Mouse (Mus musculus): ENCODE data around the gene Krt18. TPM values are rescaled to one million over a fixed set of nuclear protein-coding genes. Genes with fewer than 3 reads are reported as not detected.
"Not testable (repeated sequence)": the region's sequence is repeated elsewhere in the genome, so short reads cannot be mapped to it uniquely, and the experiment has no call there.

Gene Krt18
- 33.1 and 213 TPM in 2 replicates for polyA plus RNA-seq (2015; fragmentation: Nextera tagmentation; extraction: Ambion mirVana)

GRCm38 (mm10) chr15:102028040-102028439 is at the start of gene Krt18:
Krt18 (plus strand) TSS chr15:102028180.
- 1% methylated on average over 28 of the region's 28 CpGs for WGBS
- Histone ChIP-seq H3K9me3 (replicated peaks) (no peaks in the 10 kb centered on the region), H3K36me3 (no peaks in the 10 kb centered on the region; the same call in 1 of the 2 replicates), H3K27ac (peak within 1 kb of the TSS; percentile 43; the same call in 1 of the 2 replicates), H3K4me1 (replicated peaks) (peaks cover 34% of the 10 kb centered on the region), H3K4me2 (peak within 1 kb of the TSS; percentile 70), H3K4me3 (peak within 1 kb of the TSS; percentile 49), H3K9ac (peak within 1 kb of the TSS; percentile 54), H3K27me3 (peaks cover 9% of the 10 kb centered on the region; the same call in 1 of the 2 replicates)
- no peak; the same call in 1 of the 2 replicates for ATAC-seq (replicated peaks; ENCODE audit: insufficient number of reproducible peaks, insufficient read depth, low FRiP score, low read depth)

- Histone ChIP-seq H3K27me3 (no peaks in the 10 kb centered on the region), H3K27ac (no peak overlapping the region), H3K4me1 (replicated peaks) (peaks cover 25% of the 10 kb centered on the region), H3K9me3 (replicated peaks) (no peaks in the 10 kb centered on the region), H3K4me2 (no peak overlapping the region), H3K9ac (no peak overlapping the region), H3K4me3 (no peak overlapping the region), H3K36me3 (no peaks in the 10 kb centered on the region)
- ATAC-seq (replicated peaks; ENCODE audit: insufficient number of reproducible peaks, insufficient read depth, low FRiP score, low read depth) = no peak
- WGBS = 45% methylated on average over 6 of the region's 6 CpGs
Observed at GRCm38 (mm10) chr15:101980849-101981248, 47.1 kb upstream of the Krt18 start.

GRCm38 (mm10) chr15:101983315-101983948 is 44.5 kb upstream of the Krt18 start:
- no peaks in the 10 kb centered on the region for H3K9me3 ChIP-seq (replicated peaks)
- no peak for ATAC-seq (replicated peaks; ENCODE audit: insufficient number of reproducible peaks, insufficient read depth, low FRiP score, low read depth)
- H3K4me1 ChIP-seq (replicated peaks) = peaks cover 9% of the 10 kb centered on the region
- H3K9ac ChIP-seq = no peak overlapping the region
- peak overlapping the region; percentile 60 for H3K4me2 ChIP-seq
- H3K4me3 ChIP-seq = no peak overlapping the region
- 76% methylated on average over 13 of the region's 13 CpGs for WGBS
- peak overlapping the region; percentile 73 for H3K27ac ChIP-seq
- no peaks in the 10 kb centered on the region for H3K36me3 ChIP-seq
- H3K27me3 ChIP-seq = no peaks in the 10 kb centered on the region

GRCm38 (mm10) chr15:101983949-101984601 is 43.9 kb upstream of the Krt18 start:
- H3K4me3 ChIP-seq = peak overlapping the region; percentile 34
- peak overlapping the region; percentile 73 for H3K27ac ChIP-seq
- 2% methylated on average over 15 of the region's 15 CpGs for WGBS
- H3K4me2 ChIP-seq = peak overlapping the region; percentile 60
- no peak overlapping the region for H3K9ac ChIP-seq
- H3K9me3 ChIP-seq (replicated peaks) = no peaks in the 10 kb centered on the region
- peak; percentile 85 for ATAC-seq (replicated peaks; ENCODE audit: insufficient number of reproducible peaks, insufficient read depth, low FRiP score, low read depth)
- H3K36me3 ChIP-seq = no peaks in the 10 kb centered on the region
- peaks cover 11% of the 10 kb centered on the region for H3K4me1 ChIP-seq (replicated peaks)
- no peaks in the 10 kb centered on the region for H3K27me3 ChIP-seq

- ATAC-seq (replicated peaks; ENCODE audit: insufficient number of reproducible peaks, insufficient read depth, low FRiP score, low read depth) = no peak
- no peak overlapping the region for H3K27ac ChIP-seq
- peak overlapping the region; percentile 60; the same call in 1 of the 2 replicates for H3K4me2 ChIP-seq
- no peak overlapping the region for H3K4me3 ChIP-seq
- WGBS = 14% methylated on average over 6 of the region's 6 CpGs
- no peaks in the 10 kb centered on the region for H3K27me3 ChIP-seq
- H3K9ac ChIP-seq = no peak overlapping the region
- H3K9me3 ChIP-seq (replicated peaks) = no peaks in the 10 kb centered on the region
- H3K36me3 ChIP-seq = no peaks in the 10 kb centered on the region
- peaks cover 11% of the 10 kb centered on the region for H3K4me1 ChIP-seq (replicated peaks)
Observed at GRCm38 (mm10) chr15:101984746-101985145, 43.2 kb upstream of the Krt18 start.

- Histone ChIP-seq H3K4me2 (no peak overlapping the region), H3K4me1 (replicated peaks) (peaks cover 11% of the 10 kb centered on the region), H3K9ac (no peak overlapping the region), H3K4me3 (no peak overlapping the region), H3K9me3 (replicated peaks) (no peaks in the 10 kb centered on the region), H3K36me3 (no peaks in the 10 kb centered on the region), H3K27ac (no peak overlapping the region), H3K27me3 (no peaks in the 10 kb centered on the region; the same call in 1 of the 2 replicates)
- ATAC-seq (replicated peaks; ENCODE audit: insufficient number of reproducible peaks, insufficient read depth, low FRiP score, low read depth) = 0 out of 2 replicates have a peak, but pooled peaks have one; percentile 27
- WGBS = 2% methylated on average over 10 of the region's 10 CpGs
Observed at GRCm38 (mm10) chr15:101988119-101988518, 39.9 kb upstream of the Krt18 start.

GRCm38 (mm10) chr15:101988714-101989113 is 39.3 kb upstream of the Krt18 start:
- Histone ChIP-seq H3K27me3 (no peaks in the 10 kb centered on the region; the same call in 1 of the 2 replicates), H3K36me3 (no peaks in the 10 kb centered on the region), H3K9me3 (replicated peaks) (no peaks in the 10 kb centered on the region), H3K9ac (no peak overlapping the region), H3K4me2 (no peak overlapping the region), H3K4me3 (no peak overlapping the region), H3K27ac (no peak overlapping the region), H3K4me1 (replicated peaks) (peaks cover 10% of the 10 kb centered on the region)
- ATAC-seq (replicated peaks; ENCODE audit: insufficient number of reproducible peaks, insufficient read depth, low FRiP score, low read depth) = no peak
- 63% methylated on average over 8 of the region's 8 CpGs for WGBS

GRCm38 (mm10) chr15:101990946-101991345 is 37.0 kb upstream of the Krt18 start:
- Histone ChIP-seq H3K9me3 (replicated peaks) (no peaks in the 10 kb centered on the region), H3K27ac (no peak overlapping the region), H3K27me3 (peaks cover 3% of the 10 kb centered on the region; the same call in 1 of the 2 replicates), H3K36me3 (no peaks in the 10 kb centered on the region), H3K4me1 (replicated peaks) (0 out of 2 replicates have a peak, but pooled peaks cover 5% of the 10 kb centered on the region), H3K4me2 (no peak overlapping the region), H3K9ac (no peak overlapping the region), H3K4me3 (no peak overlapping the region)
- no peak for ATAC-seq (replicated peaks; ENCODE audit: insufficient number of reproducible peaks, insufficient read depth, low FRiP score, low read depth)
- WGBS = 81% methylated on average over 6 of the region's 6 CpGs

GRCm38 (mm10) chr15:101994365-101994764 is 33.6 kb upstream of the Krt18 start:
- H3K4me2 ChIP-seq = no peak overlapping the region
- H3K4me1 ChIP-seq (replicated peaks) = no peaks in the 10 kb centered on the region
- H3K27ac ChIP-seq = no peak overlapping the region
- no peak for ATAC-seq (replicated peaks; ENCODE audit: insufficient number of reproducible peaks, insufficient read depth, low FRiP score, low read depth)
- no peak overlapping the region for H3K4me3 ChIP-seq
- no peak overlapping the region for H3K9ac ChIP-seq
- no peaks in the 10 kb centered on the region for H3K9me3 ChIP-seq (replicated peaks)
- H3K27me3 ChIP-seq = peaks cover 3% of the 10 kb centered on the region; the same call in 1 of the 2 replicates
- no peaks in the 10 kb centered on the region for H3K36me3 ChIP-seq
- 88% methylated on average over 6 of the region's 6 CpGs for WGBS

GRCm38 (mm10) chr15:101995484-101996236 is 32.3 kb upstream of the Krt18 start:
- H3K27ac ChIP-seq = no peak overlapping the region
- H3K27me3 ChIP-seq = peaks cover 3% of the 10 kb centered on the region; the same call in 1 of the 2 replicates
- 83% methylated on average over 4 of the region's 4 CpGs for WGBS
- no peak overlapping the region for H3K4me2 ChIP-seq
- no peak overlapping the region for H3K9ac ChIP-seq
- H3K4me1 ChIP-seq (replicated peaks) = no peaks in the 10 kb centered on the region
- H3K9me3 ChIP-seq (replicated peaks) = no peaks in the 10 kb centered on the region
- no peak for ATAC-seq (replicated peaks; ENCODE audit: insufficient number of reproducible peaks, insufficient read depth, low FRiP score, low read depth)
- H3K36me3 ChIP-seq = no peaks in the 10 kb centered on the region
- H3K4me3 ChIP-seq = no peak overlapping the region

GRCm38 (mm10) chr15:101996450-101997078 is 31.4 kb upstream of the Krt18 start:
- not testable (repeated sequence) for H3K9me3 ChIP-seq (replicated peaks); H3K4me1 ChIP-seq (replicated peaks); H3K36me3 ChIP-seq; ATAC-seq (replicated peaks; ENCODE audit: insufficient number of reproducible peaks, insufficient read depth, low FRiP score, low read depth); H3K27me3 ChIP-seq; H3K27ac ChIP-seq; H3K4me2 ChIP-seq; H3K9ac ChIP-seq; H3K4me3 ChIP-seq
- 84% methylated on average over 11 of the region's 11 CpGs for WGBS

All from heart, embryonic 15.5 days (tissue).